Comparison of ENCODE assay signal across 19 mouse cellular contexts in genomic region chr9:56244336-56244735, GRCm38 (mm10).
DNase-seq lines count a peak whose midpoint lies in the region; ATAC-seq and TF ChIP-seq lines count a peak whose summit lies in the region.
"Had no signal": no experiment of that assay in that cellular context is flagged by ENCODE, and none has a peak within 500 bp of the region (broad histone marks: within the 10 kb centered on the region; RNA-seq: fewer than 3 reads in every experiment).

No protein-coding gene starts in this region.

- no peak overlapping the region for H3K4me3 ChIP-seq in intestine, embryonic 14.5 days (ENCODE audit: low read depth, low read length)
- H3K4me3 ChIP-seq in myocyte = no peak overlapping the region
- H3K4me3 ChIP-seq in hindbrain, postnatal 0 days (ENCODE audit: low read length) = no peak overlapping the region
- H3K4me3 ChIP-seq: embryonic facial prominence, embryonic 12.5 days; forebrain, embryonic 12.5 days; heart, embryonic 12.5 days; hindbrain, embryonic 15.5 days had no signal

- H3K27ac ChIP-seq in intestine, embryonic 14.5 days (ENCODE audit: low read depth) = peak overlapping the region; percentile 55; the same call in 1 of the 2 replicates
- no peak overlapping the region for H3K27ac ChIP-seq in hindbrain, postnatal 0 days
- H3K27ac ChIP-seq: embryonic facial prominence, embryonic 12.5 days; forebrain, embryonic 12.5 days; hindbrain, embryonic 15.5 days had no signal

- peak overlapping the region; percentile 40; the same call in 1 of the 2 replicates for H3K4me2 ChIP-seq in intestine, embryonic 14.5 days (ENCODE audit: low read length)
- H3K4me2 ChIP-seq in myocyte (ENCODE audit: low read depth) = peak overlapping the region; percentile 16
- H3K4me2 ChIP-seq in hindbrain, postnatal 0 days (ENCODE audit: low read depth, low read length) = no peak overlapping the region
- H3K4me2 ChIP-seq: embryonic facial prominence, embryonic 12.5 days; forebrain, embryonic 12.5 days; heart, embryonic 12.5 days; hindbrain, embryonic 15.5 days had no signal

- H3K36me3 ChIP-seq in intestine, embryonic 14.5 days (ENCODE audit: control insufficient read depth, insufficient read depth, low read length) = peaks cover 17% of the 10 kb centered on the region
- H3K36me3 ChIP-seq in myocyte (ENCODE audit: control insufficient read depth, insufficient read depth) = peaks cover 18% of the 10 kb centered on the region
- no peaks in the 10 kb centered on the region for H3K36me3 ChIP-seq in hindbrain, postnatal 0 days (ENCODE audit: insufficient read depth, low read length)
- H3K36me3 ChIP-seq: forebrain, embryonic 12.5 days had no signal

- no peaks in the 10 kb centered on the region for H3K9me3 ChIP-seq in intestine, embryonic 14.5 days (ENCODE audit: control insufficient read depth, low read length)
- H3K9me3 ChIP-seq in hindbrain, postnatal 0 days (ENCODE audit: low read length) = no peaks in the 10 kb centered on the region
- H3K9me3 ChIP-seq: embryonic facial prominence, embryonic 12.5 days; forebrain, embryonic 12.5 days; G1E; heart, embryonic 12.5 days; hindbrain, embryonic 15.5 days had no signal

- no peaks in the 10 kb centered on the region for H3K27me3 ChIP-seq in intestine, embryonic 14.5 days (replicated peaks; ENCODE audit: control insufficient read depth, insufficient read depth, low read length)
- no peaks in the 10 kb centered on the region for H3K27me3 ChIP-seq in myocyte (ENCODE audit: control insufficient read depth, insufficient read depth, insufficient read length)
- no peaks in the 10 kb centered on the region for H3K27me3 ChIP-seq in hindbrain, postnatal 0 days (ENCODE audit: insufficient read depth, low read length)
- H3K27me3 ChIP-seq: embryonic facial prominence, embryonic 12.5 days; forebrain, embryonic 12.5 days; heart, embryonic 12.5 days; hindbrain, embryonic 15.5 days had no signal

- no peak for TF ChIP-seq CTCF in hindbrain, postnatal 0 days (IDR thresholded peaks at IDR 0.05; ENCODE audit: low read depth)

- no peak overlapping the region for H3K9ac ChIP-seq in intestine, embryonic 14.5 days (ENCODE audit: low read length)
- no peak overlapping the region for H3K9ac ChIP-seq in hindbrain, postnatal 0 days (replicated peaks; ENCODE audit: low read length)
- H3K9ac ChIP-seq: embryonic facial prominence, embryonic 12.5 days; forebrain, embryonic 12.5 days; heart, embryonic 12.5 days; hindbrain, embryonic 15.5 days had no signal

- 49% methylated on average over 8 of the region's 8 CpGs for whole genome bisulfite sequencing in intestine, embryonic 14.5 days
- WGBS in hindbrain, postnatal 0 days = 90% methylated on average over 8 of the region's 8 CpGs

- intact Hi-C loops in heart, postnatal 36 days (cut with DNase I) = no loop called here

- TF ChIP-seq POLR2A in myocyte (IDR thresholded peaks at IDR 0.05; ENCODE audit: insufficient read length, low read depth) = no peak

- no peak overlapping the region for H3ac ChIP-seq in myocyte (ENCODE audit: control insufficient read depth, insufficient read length)

- peaks cover 17% of the 10 kb centered on the region for H3K4me1 ChIP-seq in intestine, embryonic 14.5 days (replicated peaks; ENCODE audit: control insufficient read depth, insufficient read depth, low read length)
- no peaks in the 10 kb centered on the region for H3K4me1 ChIP-seq in hindbrain, postnatal 0 days (ENCODE audit: insufficient read depth, low read length)
- H3K4me1 ChIP-seq: forebrain, embryonic 12.5 days; hindbrain, embryonic 15.5 days had no signal

- H3K79me2 ChIP-seq in myocyte (ENCODE audit: control insufficient read depth, insufficient read depth) = no peaks in the 10 kb centered on the region

- no peak for ATAC-seq in intestine, embryonic 14.5 days (replicated peaks; ENCODE audit: low FRiP score, low TSS enrichment, low read depth)
- no peak for ATAC-seq in hindbrain, postnatal 0 days
- ATAC-seq: CD4-positive, CD25-positive, alpha-beta regulatory T cell, adult 4 months; forebrain, embryonic 16.5 days had no signal

- peak; percentile 76 for DNase-seq in 3T3-L1 (ENCODE audit: low read depth, low spot score)
- no peak for DNase-seq in intestine, embryonic 14.5 days (ENCODE audit: low spot score)
- no peak for DNase-seq in testis, postnatal 10 days (ENCODE audit: low spot score)
- no peak for DNase-seq in hindbrain, postnatal 0 days (ENCODE audit: low spot score)
- DNase-seq in heart, postnatal 36 days = no peak
- no peak for DNase-seq in urinary bladder, adult 18-20 months (ENCODE audit: low spot score in 2 of 2)
- DNase-seq: adrenal gland, postnatal 10 days; cerebellum, adult 11-12 months; cerebellum, adult 9-10 months; cerebellum, postnatal 25 days; gastrocnemius, postnatal 10 days had no signal

TF ChIP-seq in myocyte, 11 proteins besides CTCF, POLR2A, EP300 and RAD21:
- TF ChIP-seq MYOG (IDR thresholded peaks at IDR 0.05; ENCODE audit: control insufficient read depth in 1 of 3, insufficient read depth in 1 of 3, insufficient read length in 2 of 3, low read depth in 2 of 3) (no peak), TCF12 (IDR thresholded peaks at IDR 0.05; ENCODE audit: insufficient read depth, poor library complexity, severe bottlenecking) (no peak), SRF (IDR thresholded peaks at IDR 0.05; ENCODE audit: control insufficient read depth, insufficient read length, low read depth) (no peak), CEBPB (IDR thresholded peaks at IDR 0.05; ENCODE audit: insufficient read depth, poor library complexity, severe bottlenecking) (no peak), TCF3 (IDR thresholded peaks at IDR 0.05; ENCODE audit: insufficient read length, low read depth) (no peak), E2F4 (IDR thresholded peaks at IDR 0.05; ENCODE audit: insufficient read depth) (no peak), MAX (IDR thresholded peaks at IDR 0.05; ENCODE audit: low read depth) (no peak), POLR2AphosphoS2 (IDR thresholded peaks at IDR 0.05; ENCODE audit: insufficient read length, low read depth) (no peak), REST (IDR thresholded peaks at IDR 0.05; ENCODE audit: insufficient read depth, insufficient read length) (no peak), USF1 (IDR thresholded peaks at IDR 0.05; ENCODE audit: low read depth) (no peak), MYOD1 (IDR thresholded peaks at IDR 0.05; ENCODE audit: control insufficient read depth in 1 of 3, insufficient read length in 2 of 3, low read depth in 2 of 3) (no peak)
